Mouse (Mus musculus) heart, adult 8-10 months (tissue): ENCODE data around the gene Ist1. TPM values are rescaled to one million over a fixed set of nuclear protein-coding genes. Genes with fewer than 3 reads are reported as not detected.

Source experiments
- DNase-seq: peaks from one replicate; pipeline ENCODE4 v3.0.0; 2022; ENCODE audit warnings: low spot score
- total RNA-seq, 4 experiments: library from RNA; stranded (reverse); gene quantifications; 2 replicates each; pipeline ENCODE4 v1.2.4; 2022

The Ist1 gene
- total RNA-seq = 10 to 100 TPM; 33.9 to 41.2 (median 36.1) TPM

GRCm38 (mm10) chr8:109693146-109693900, at the start of gene Ist1:
Gene Ist1, minus strand, starts transcription at chr8:109693260.
- peak; percentile 98 for DNase-seq

DNA sequence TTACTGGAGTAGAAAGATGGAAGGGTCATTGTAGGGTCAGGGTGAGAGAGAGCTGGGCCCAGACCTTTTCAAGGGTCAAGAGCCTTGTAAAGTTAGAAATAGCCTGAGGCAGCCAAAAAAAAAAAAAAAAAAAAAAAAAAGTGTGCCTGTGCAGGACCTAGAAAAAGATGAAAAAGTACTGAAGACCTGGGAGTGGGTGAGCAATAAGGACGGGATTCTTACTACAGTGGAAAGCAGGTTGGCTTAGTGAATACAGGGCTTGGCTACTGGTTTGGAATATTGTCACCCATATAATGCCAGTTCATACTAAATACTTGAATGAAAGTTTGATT, 45.0 kb upstream of the Ist1 start:
- no peak for DNase-seq

- DNase-seq = peak; percentile 80
These were observed 44.4 kb upstream of the Ist1 start, which contains the start of gene Atxn1l for GRCm38 (mm10) chr8:109737237-109738048. Gene Atxn1l, minus strand, starts transcription at chr8:109737739.

GRCm38 (mm10) chr8:109736819-109737218, 43.8 kb upstream of the Ist1 start:
- no peak for DNase-seq

GRCm38 (mm10) chr8:109734018-109734417, 41.0 kb upstream of the Ist1 start:
- no peak for DNase-seq

DNA sequence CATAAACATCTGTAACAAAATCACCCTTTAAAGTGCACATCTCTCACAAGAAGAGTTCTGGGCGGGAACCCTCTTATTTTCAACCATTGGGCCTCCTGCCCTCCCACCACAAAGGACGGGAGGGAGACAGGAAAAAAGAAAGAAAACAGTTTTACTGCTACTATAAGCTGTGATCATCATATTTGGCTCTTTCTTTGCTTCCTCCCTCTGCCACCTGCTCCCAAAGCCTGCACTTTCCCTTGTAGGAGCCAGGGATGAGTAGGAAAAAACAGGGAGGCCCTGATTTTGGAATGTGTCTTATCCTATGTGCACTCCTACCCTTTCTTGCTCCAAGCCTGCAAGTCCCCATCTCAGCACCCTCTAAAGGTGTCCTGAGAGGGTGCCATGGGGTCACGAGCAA, 38.0 kb upstream of the Ist1 start:
- DNase-seq = no peak

GRCm38 (mm10) chr8:109725106-109725505, 32.0 kb upstream of the Ist1 start:
- no peak for DNase-seq

- DNase-seq = no peak
These were observed 21.9 kb upstream of the Ist1 start for GRCm38 (mm10) chr8:109714961-109715360.

DNA sequence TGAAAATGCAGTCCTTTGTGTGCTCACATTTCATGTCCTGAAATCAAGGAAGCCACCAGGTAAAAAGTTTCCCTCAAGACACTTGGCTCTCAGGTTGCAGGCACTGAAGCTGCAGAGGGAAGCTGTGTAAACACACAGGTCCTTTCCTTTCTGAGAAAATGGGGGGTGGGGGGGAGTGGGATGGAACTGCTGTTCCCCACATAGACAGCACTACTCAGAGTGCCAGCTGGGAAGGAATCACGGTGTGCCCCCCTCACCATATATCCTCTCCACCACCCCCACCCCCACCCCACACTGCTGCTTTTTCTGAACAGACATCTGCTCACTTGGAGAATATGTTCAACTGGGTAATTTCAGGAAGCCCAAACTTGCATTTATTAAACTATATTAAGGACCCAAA, 19.5 kb upstream of the Ist1 start:
- no peak for DNase-seq

GRCm38 (mm10) chr8:109707921-109708320, 14.9 kb upstream of the Ist1 start:
- DNase-seq = no peak

DNA sequence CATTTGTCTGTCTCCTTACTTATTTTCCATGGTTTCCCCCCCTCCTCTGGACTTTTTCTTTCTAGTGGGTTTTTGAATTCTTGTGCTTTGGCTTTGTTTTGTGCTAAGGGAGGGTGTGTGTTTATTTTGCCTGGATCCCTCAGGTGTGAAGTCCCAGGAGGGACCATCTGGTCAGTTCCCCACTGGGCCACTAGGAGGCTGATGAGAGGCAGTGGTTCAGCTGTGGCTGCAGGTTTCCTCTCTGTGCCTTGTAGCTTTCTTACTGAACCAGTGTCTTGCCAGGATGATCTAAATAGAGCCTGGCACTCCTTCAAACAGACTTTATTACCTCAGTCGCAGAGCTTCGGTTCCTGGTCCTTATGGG, 13.8 kb upstream of the Ist1 start:
- peak; percentile 71 for DNase-seq

GRCm38 (mm10) chr8:109706076-109706873, 13.2 kb upstream of the Ist1 start:
- DNase-seq = no peak

DNA sequence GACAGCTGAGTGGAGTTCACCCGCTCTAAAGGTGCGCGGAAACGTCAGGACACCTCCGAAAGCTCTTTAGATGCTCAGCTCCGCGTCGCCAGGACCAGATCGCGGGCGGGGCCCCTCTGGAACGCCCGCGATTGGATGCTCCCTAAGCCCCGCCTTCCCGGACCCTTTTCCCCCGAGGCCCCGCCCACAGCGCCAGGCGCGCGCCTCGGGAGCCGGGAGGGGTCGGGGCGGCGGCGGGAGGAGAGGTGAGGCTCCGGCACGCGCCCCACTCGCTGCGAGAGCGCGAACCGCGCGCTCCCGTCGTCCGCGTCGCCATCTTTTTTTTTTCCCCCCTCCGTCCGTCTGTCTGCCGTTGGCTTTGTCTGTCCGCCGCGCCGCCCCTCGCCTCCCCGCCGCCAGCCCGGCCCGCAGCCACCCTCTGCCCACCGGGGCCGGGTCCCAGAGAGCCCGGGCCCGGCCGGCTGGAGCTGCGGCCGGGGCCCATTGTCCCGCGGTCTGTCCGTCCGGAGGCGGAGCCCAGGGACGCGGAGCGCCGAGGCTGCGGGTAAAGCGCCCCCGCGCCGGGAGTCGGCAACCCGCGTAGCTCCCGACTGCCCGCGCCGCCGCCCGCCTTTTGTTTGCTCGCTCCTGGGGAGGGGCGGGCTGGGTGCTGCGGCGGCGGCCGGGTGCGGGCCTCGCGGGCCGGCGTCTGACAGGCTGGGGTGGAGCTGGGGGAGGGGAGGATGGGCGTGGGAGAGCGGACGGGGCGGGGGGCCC, 12.4 kb upstream of the Ist1 start, which contains the start of gene Zfp821:
Gene Zfp821, plus strand, starts transcription at position 227 of the 756 bp plus-strand sequence.
- peak; percentile 87 for DNase-seq

DNA sequence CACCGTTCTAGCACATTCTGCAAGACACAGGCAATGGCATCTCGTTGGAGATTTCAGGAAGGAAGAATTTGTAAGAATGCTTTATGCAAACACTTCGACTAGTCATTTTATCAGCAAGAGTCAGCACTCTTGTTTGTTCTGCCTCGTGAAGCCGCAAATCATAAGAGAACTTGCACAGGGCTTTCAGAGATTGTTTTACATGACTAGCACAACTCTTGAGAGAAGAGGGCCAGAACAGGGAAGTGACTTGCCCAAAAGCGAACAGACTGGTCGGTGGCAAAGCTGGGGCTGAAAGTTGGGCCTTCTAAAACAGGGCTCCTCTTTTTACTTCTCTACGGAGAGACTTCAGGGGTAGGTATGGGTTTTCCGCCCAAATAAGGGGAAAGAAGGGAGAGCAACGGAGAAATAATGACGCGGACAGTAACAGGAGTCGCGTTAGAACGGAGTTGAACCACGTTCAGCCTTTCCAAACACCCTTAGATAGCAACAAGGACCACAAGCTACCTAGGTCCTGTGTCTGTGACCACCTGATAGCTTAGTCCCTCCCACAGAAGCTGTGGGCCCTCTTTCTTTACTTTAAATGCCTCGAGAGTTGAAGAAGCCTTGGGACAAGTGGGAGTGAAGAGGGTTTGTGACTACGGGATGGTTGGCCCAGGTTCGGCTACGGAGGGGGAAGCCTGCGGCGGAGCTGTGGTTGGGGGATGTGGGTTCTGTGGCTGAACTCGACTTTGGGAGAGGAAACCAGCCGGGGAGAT, 11.7 kb upstream of the Ist1 start:
- no peak for DNase-seq

- DNase-seq = no peak
These were observed 5.4 kb upstream of the Ist1 start for GRCm38 (mm10) chr8:109698477-109698876.

GRCm38 (mm10) chr8:109697754-109698153, 4.7 kb upstream of the Ist1 start:
- DNase-seq = no peak

DNA sequence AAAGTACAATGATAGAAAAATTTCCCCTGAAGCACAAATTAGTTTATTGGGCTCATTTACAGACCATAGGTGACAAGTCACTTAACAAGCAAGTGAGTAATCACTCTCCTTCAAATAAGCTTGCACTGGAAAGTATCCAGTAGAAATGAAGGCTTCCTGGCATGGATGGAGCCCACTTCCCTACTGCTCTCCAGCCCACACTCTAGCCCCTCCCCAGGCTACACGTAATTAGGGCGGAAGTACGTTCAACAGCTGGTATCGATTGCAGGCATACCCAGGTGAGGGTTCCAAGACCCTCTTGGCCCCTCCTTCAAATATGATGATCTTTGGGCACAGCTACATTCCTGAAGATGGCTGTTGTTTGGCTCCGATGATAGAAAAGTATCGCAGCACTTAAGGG, 1.1 kb upstream of the Ist1 start:
- no peak for DNase-seq

DNA sequence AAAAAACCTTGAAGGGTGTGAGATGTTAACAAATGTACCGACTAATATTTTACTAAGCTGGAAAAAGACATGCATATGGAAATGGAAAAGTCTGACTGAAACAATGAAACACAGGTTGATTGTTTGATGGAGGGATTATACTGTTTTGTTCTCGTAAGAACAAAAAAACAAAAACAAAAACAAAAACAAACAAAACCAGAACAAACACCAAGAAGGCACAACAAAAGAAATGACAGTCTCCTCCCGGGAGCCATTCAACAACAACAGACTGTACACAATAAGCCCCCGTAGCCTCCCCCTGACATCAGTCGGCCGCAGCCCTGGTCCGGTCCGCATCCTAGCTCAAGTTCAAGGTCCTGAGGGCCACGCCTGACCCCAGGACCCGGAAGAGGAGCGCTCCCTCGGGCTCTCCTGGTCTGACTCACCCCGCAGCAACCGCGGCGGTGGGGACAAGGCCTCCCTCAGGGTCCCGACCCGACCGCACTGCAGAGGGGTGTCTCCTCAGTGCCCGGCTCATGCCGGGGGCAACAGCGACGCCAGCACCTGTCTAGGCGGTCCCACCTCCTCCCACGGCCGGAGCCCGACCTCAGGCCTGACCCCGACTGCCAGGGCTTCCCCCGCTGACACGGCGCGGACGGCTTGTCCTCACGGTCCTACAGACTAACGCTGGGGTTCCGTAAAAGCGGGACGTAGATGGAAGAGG, 466 bp downstream of the Ist1 start:
- DNase-seq = no peak

GRCm38 (mm10) chr8:109691769-109692168, 1.3 kb downstream of the Ist1 start:
- DNase-seq = no peak

GRCm38 (mm10) chr8:109687248-109687647, 5.8 kb downstream of the Ist1 start:
- no peak for DNase-seq
